Mouse (Mus musculus): Measurements from ENCODE around the gene L3hypdh.

- TF ChIP-seq CTCF (IDR thresholded peaks at IDR 0.05 in 2 of 3, conservative IDR thresholded peaks at IDR 0.05 in 1 of 3; ENCODE audit: control insufficient read depth in 1 of 3, insufficient read depth in 1 of 3, low read depth in 2 of 3, low read length in 3 of 3, poor library complexity in 1 of 3, severe bottlenecking in 1 of 3): no peak
- no peak for TF ChIP-seq USF1 (IDR thresholded peaks at IDR 0.05; ENCODE audit: low read depth, low read length)
- no peak for TF ChIP-seq EP300 (IDR thresholded peaks at IDR 0.05; ENCODE audit: low read depth in 1 of 2, low read length in 2 of 2)
- TF ChIP-seq GATA1 (IDR thresholded peaks at IDR 0.05; ENCODE audit: low read depth, low read length): no peak
- no peak for TF ChIP-seq MAFK (IDR thresholded peaks at IDR 0.05; ENCODE audit: borderline replicate concordance, low read depth, low read length)
- TF ChIP-seq JUND (IDR thresholded peaks at IDR 0.05; ENCODE audit: low read depth, low read length): no peak
Observed at GRCm38 (mm10) chr12:72036097-72036661, 49.1 kb downstream of the L3hypdh start.
